Mouse (Mus musculus) cerebellum, adult 11-12 months (tissue): Measurements from ENCODE around the gene Cmbl.

Experiments
- DNase-seq: peaks from one replicate; pipeline ENCODE4 v3.0.0; 2022

The Cmbl gene

GRCm38 (mm10) chr15:31627277-31628154 lies 62.3 kb downstream of the Cmbl start:
- DNase-seq: no peak

GRCm38 (mm10) chr15:31628180-31628579 lies 63.0 kb downstream of the Cmbl start:
- DNase-seq: no peak

- DNase-seq: no peak
Measured at GRCm38 (mm10) chr15:31629556-31629955, 64.4 kb downstream of the Cmbl start.

GRCm38 (mm10) chr15:31631396-31631858 lies 66.2 kb downstream of the Cmbl start:
- DNase-seq: no peak

- DNase-seq: no peak
Measured at GRCm38 (mm10) chr15:31632478-31632877, 67.3 kb downstream of the Cmbl start.

GRCm38 (mm10) chr15:31634582-31634981 lies 69.4 kb downstream of the Cmbl start:
- DNase-seq: no peak

- DNase-seq: no peak
Measured at GRCm38 (mm10) chr15:31636091-31636595, 71.0 kb downstream of the Cmbl start.
